Mouse (Mus musculus) cortical plate, adult 2 months (tissue): ENCODE data around the gene Krt12.

Experiments
- CTCF ChIP-seq: fragments of 200-500 bp; IDR thresholded peaks from 2 replicates; pipeline ENCODE4 v1.5.1; 2011; ENCODE audit warnings: mild to moderate bottlenecking, control low read depth, low read length; ENCODE audit not compliant: insufficient read depth; ENCODE audit errors: extremely low read depth
- POLR2A ChIP-seq: fragments of 200-500 bp; IDR thresholded peaks from 2 replicates; pipeline ENCODE4 v1.6.1; 2011; ENCODE audit warnings: mild to moderate bottlenecking, low read length, control low read depth; ENCODE audit not compliant: insufficient read depth; ENCODE audit errors: extremely low read depth

- no peak for TF ChIP-seq CTCF
- TF ChIP-seq POLR2A, result no peak
Observed at GRCm38 (mm10) chr11:99366791-99367190, 55.3 kb downstream of the Krt12 start.
